Mouse (Mus musculus) E14TG2a.4 (cell line): ENCODE data around the gene Wbp1l.

ENCODE experiments used
- CTCF ChIP-seq: conservative IDR thresholded peaks from 2 replicates; pipeline ENCODE4 v1.5.1; 2014; ENCODE audit warnings: low read length
- NANOG ChIP-seq: IDR thresholded peaks from 2 replicates; pipeline ENCODE4 v1.6.1; 2014; ENCODE audit warnings: borderline replicate concordance, low read length, mixed read lengths
- POU5F1 ChIP-seq: IDR thresholded peaks from 2 replicates; pipeline ENCODE4 v1.6.1; 2014; ENCODE audit warnings: low read length, borderline replicate concordance

GRCm38 (mm10) chr19:46669802-46670201 is 70.9 kb downstream of the Wbp1l start:
- no peak for TF ChIP-seq CTCF
- no peak for TF ChIP-seq POU5F1
- TF ChIP-seq NANOG, result no peak
